Mouse (Mus musculus): ENCODE results near the gene Heatr5b.

GRCm38 (mm10) chr17:78842271-78842928 lies 7.2 kb upstream of the Heatr5b start:
- TF ChIP-seq CTCF (conservative IDR thresholded peaks at IDR 0.05; ENCODE audit: insufficient read depth, insufficient read length, low read depth, low read length) (no peak), POLR2A (IDR thresholded peaks at IDR 0.05; ENCODE audit: low read depth, low read length) (no peak)

Data from kidney, adult 2 months (tissue).